Mouse (Mus musculus): Measurements from ENCODE around the gene Acot2.
"Not testable (repeated sequence)": the region's sequence is repeated elsewhere in the genome, so short reads cannot be mapped to it uniquely, and the experiment has no call there.

The Acot2 gene

DNA sequence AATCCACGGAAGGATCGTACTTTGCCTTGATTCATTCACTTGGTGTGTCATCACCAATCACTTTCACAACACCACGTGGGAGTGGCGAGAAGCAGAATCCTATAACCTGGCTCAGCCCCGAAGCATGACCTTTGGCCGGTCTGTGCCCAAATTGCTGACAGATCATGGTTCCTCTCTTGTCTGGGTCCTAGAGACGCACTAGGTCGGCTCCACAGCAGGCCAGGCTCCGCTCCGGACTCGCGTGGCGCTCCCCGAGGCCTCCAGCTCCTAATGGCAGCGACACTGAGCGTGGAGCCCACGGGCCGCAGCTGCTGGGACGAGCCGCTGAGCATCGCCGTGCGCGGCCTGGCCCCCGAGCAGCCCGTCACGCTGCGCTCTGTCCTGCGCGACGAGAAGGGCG is 50.6 kb downstream of the Acot2 start, which contains the start of gene Acot4:
Gene Acot4 (plus strand): TSS at position 139 of the 400 bp plus-strand sequence.
- not testable (repeated sequence) for DNase-seq (ENCODE audit: low spot score in 2 of 2)

DNA sequence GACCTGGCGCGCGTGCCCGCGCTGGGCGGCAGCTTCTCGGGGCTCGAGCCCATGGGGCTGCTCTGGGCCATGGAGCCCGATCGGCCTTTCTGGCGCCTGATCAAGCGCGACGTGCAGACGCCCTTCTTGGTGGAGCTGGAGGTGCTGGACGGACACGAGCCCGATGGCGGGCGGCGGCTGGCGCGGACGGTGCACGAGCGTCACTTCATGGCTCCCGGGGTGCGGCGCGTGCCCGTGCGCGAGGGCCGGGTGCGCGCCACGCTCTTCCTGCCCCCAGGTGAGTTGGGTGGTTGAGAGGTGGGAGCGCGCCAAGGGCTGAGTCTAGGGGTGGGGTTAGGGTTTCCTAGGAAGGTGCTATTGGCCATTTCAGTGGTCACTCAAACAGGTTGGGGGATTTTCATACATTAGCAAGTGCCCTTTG is 51.0 kb downstream of the Acot2 start, which contains the start of gene Gm49366:
Gene Gm49366 (plus strand): TSS at position 245 of the 421 bp plus-strand sequence.
- DNase-seq (ENCODE audit: low spot score in 2 of 2): peak in 1 of 2 experiments; percentile 3

DNA sequence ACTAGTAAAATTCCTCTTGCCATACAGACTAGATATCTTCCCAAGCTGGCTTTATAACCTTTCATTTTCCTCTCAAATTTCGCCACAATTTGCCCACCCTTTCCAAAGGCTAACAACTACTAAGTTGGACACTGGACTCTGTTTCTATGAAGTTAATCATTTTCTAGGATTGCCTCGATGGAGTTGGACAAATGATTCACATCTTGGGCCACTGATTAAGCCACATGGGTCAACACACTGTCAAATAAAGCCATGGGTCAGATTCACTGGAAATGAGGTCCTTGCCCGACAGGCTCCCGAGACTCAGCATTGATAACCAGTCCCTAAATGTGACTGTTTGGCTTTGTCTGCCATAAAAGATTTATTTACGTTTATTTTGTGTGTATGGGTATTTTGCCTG is 54.6 kb downstream of the Acot2 start:
- DNase-seq (ENCODE audit: low spot score in 2 of 2): no peak
